Mouse (Mus musculus): ENCODE data around the gene Gfod2.

DNA sequence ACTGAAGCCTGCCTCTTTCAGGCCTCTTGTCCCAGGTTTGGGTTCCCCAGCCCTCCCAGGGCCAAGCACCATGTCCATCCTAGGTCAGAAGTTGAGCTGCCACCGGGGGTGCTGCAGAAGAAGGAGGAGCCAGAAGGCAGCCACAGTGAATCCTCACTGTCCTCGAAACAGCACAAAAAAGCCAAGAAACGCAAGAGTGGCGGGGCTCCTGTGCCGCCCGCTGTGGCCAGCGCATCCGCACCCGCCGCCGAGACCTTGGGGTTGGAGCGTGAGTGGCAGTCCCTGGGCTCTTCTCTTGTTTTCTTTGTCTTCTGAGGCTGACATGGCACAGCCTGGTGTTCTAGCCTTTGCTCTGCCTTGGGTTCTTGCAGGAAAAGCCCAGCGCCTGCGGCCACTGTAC lies 49.1 kb downstream of the Gfod2 start:
- TF ChIP-seq CTCF (IDR thresholded peaks at IDR 0.05; ENCODE audit: control insufficient read depth, insufficient read depth, low read length), result no peak
- TF ChIP-seq POLR2A (IDR thresholded peaks at IDR 0.05; ENCODE audit: borderline replicate concordance, control insufficient read depth, low read depth, low read length), result no peak

Measured in bone marrow, adult 2 months (tissue).